Mouse (Mus musculus) cerebellum, adult (tissue): Measurements from ENCODE around the gene Mboat2.

Experiments used
- ATAC-seq: cut with Nextera tagmentation; 2 replicates; pipeline ENCODE4 v1.9.2; 2017; ENCODE audit warnings: mild to moderate bottlenecking, moderate library complexity, mixed read lengths; ENCODE audit not compliant: insufficient number of reproducible peaks, low FRiP score, low TSS enrichment

Mboat2 gene

DNA sequence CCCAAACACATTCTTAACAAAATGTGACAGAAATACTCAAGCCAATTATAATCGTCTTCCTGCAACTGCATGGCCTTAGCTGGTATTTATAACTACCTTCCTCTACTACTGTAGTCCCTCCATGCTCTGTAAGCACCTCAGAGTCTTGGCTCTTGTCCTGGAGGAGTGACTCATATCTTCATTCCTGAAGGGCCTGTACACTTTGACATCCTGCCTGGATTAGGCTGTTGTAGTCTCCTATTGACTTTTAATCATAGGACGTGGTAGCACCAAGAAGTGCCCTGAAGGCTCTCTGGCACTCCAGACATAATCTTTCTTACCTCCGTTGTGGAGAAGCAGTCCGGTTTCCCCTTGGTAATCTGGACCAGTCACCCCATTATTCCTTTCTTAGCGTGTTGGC, 64.7 kb downstream of the Mboat2 start:
- no peak for ATAC-seq

GRCm38 (mm10) chr12:24897354-24897753, 66.7 kb downstream of the Mboat2 start:
- no peak for ATAC-seq

- ATAC-seq: no peak
Measured at GRCm38 (mm10) chr12:24898226-24898625, 67.5 kb downstream of the Mboat2 start.

DNA sequence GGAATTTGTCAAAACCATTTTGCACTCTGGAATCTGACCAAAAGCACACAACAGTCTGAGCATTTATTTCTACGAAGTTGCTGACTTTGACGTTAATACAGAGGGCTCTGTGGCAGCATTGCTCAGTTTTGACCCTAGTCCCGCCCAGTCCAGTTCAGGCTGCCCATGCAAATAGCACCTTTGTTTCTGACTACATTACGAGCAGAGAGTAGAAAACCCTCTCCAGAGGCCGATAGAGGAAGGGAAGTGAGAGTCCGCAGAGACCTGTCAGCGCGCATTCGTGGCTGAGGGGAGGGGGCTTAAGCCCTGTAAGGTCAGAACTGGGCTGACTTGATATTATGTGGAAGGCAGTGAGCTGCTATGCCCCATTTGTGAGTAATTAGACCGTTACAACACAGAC, 69.0 kb downstream of the Mboat2 start:
- no peak for ATAC-seq

GRCm38 (mm10) chr12:24902736-24903135, 72.1 kb downstream of the Mboat2 start:
- no peak for ATAC-seq

- no peak for ATAC-seq
Measured at GRCm38 (mm10) chr12:24907894-24908293, 77.2 kb downstream of the Mboat2 start.

DNA sequence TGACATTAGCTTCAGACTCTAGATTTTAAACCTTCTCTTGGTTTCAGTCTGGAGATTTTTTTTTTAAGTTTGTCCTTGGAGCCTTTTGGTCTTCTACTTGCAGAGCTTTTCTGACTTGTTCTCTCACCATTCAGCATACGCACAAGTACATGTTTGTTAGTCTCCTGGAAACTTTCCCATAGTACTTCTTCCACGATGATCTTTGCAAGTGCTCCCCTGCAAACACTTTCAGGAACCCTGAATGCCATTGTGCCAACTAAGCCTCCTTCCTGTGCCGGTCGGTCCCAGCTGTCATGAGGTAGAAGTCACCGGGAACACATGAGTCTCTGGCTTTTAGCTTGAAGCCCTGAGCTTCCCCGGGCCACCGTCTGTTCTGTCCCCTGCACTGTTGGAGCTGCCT, 79.0 kb downstream of the Mboat2 start:
- ATAC-seq: no peak

DNA sequence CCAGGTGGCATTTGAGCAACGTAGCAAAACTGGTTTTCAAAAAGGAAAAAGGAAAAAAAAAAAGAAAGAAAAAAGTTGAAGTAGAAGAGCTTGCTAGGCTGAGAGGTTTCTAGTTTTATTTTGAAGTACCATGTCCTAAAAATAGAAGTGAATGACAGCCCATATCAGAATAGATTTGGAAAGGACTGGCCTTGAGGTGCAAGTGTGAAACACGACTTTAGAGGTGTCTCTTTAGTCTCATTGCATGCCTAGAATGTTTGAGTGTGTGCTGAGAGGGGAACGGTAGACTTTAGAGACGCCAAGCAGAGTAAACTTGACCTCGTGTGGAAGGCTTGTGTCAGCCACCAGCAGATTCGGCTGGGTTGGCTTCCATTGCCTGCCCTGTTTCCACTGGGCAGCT, 81.5 kb downstream of the Mboat2 start:
- ATAC-seq: no peak

GRCm38 (mm10) chr12:24912876-24913275, 82.2 kb downstream of the Mboat2 start:
- no peak for ATAC-seq

DNA sequence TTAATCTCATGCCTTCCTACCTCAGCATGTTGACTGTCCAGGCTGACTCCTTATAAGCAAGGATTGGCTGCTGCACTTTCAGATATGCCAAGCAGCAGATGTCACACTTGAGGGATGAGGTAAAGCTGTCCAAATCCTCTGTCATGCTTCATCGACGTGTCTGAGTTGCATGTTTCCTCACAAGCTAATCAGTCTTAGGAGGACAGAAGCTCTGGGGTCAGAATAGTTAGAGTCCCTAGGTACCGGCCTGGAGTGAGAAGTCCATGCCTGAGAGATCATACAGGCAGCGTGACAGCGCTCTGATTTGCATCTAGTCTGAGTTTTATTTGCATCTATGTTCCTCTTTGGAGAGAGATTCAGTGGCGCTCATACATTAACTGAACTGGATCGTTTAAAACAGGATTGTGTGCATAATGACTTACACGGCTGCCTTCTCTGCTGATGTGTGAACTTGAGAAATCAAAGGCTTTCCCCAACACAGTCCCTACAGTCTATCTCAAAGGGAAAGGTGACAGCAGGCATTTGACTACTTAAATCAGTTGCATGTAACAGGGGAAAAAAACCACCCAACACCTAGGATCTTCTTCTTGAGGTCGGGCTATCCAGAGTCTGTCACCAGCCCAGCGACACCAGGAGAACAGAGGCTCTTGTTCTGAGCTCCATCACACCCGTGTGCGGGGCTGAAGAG, 88.0 kb downstream of the Mboat2 start:
- ATAC-seq: no peak

- no peak for ATAC-seq
Measured at GRCm38 (mm10) chr12:24920861-24921260, 90.2 kb downstream of the Mboat2 start.

DNA sequence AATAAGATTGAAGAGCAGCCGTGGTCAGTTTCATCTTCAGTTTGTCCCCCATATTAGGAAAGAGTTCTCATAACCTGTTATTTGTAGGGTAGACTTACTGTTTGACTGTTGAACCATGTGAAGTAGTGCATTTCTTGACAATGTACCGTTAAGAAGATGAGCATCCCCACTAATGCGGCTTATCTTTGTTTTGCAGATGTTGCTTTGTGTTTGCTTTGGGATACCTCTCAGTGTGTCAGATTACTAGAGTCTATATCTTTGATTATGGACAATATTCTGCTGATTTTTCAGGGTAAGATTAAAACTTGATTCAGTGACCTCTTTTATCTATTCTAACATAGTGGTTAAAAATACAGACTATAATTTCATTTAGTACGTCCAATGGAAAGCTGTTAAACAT, 93.3 kb downstream of the Mboat2 start:
- no peak for ATAC-seq

- no peak for ATAC-seq
Measured at GRCm38 (mm10) chr12:24925276-24925675, 94.6 kb downstream of the Mboat2 start.

GRCm38 (mm10) chr12:24925684-24926083, 95.0 kb downstream of the Mboat2 start:
- no peak for ATAC-seq

DNA sequence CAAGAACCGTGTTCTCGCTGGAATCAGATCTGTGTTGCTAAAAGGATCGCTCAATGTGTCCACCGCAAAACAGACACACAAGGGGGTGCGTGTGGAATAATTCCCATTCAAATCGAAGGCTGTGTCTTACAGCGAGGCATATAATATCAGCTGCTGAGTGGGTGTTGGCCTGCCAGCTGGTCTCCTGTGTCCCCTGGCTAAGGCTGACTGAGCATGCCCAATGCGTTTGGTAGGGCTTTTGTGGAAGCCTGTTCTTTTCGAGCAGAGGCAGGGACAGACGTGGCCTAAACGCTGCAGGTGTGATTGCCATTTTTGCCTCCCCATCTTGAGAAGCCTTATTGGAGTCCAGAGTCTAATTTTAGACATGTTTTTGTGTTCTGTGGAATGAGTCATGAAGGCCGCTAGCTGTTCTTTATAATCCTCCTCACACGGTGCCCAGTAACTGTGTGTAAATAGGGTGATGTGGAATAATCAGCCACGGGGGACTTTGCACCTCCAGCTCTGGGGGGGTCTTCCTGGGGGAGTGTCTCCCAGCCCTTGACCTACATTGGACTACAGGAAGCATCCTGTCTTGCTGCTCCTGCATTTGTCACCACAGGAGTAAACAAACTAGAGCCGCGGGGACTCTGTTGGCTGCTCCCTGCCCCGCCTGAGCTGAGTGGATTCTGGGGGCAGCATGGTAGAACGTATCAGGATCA, 97.5 kb downstream of the Mboat2 start:
- no peak for ATAC-seq

- ATAC-seq: no peak
Measured at GRCm38 (mm10) chr12:24929043-24929442, 98.4 kb downstream of the Mboat2 start.

DNA sequence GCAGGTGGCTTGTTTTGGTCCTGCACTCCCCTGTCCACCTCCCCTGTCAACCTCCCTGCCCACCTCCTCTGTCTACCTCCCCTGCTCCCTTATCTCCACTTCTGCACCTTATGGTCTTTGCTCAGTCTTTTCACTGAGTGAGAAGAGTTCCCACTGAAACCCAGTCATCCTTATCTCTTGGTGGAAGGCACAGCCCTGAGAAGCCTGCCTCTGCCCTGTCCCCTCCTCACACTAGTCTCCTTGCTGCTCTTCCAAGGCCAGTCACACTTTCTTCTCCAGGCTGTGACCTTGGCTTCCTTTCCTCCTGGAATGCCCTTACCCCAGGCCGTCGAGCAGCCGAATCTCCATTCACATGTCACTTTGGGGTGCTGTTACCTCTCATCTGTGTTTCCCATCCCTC, 100.1 kb downstream of the Mboat2 start:
- ATAC-seq: no peak

GRCm38 (mm10) chr12:24932120-24932519, 101.4 kb downstream of the Mboat2 start:
- ATAC-seq: no peak

GRCm38 (mm10) chr12:24933206-24933775, 102.6 kb downstream of the Mboat2 start:
- no peak for ATAC-seq

GRCm38 (mm10) chr12:24933996-24934395, 103.3 kb downstream of the Mboat2 start:
- ATAC-seq: no peak

GRCm38 (mm10) chr12:24936281-24936680, 105.6 kb downstream of the Mboat2 start:
- no peak for ATAC-seq

DNA sequence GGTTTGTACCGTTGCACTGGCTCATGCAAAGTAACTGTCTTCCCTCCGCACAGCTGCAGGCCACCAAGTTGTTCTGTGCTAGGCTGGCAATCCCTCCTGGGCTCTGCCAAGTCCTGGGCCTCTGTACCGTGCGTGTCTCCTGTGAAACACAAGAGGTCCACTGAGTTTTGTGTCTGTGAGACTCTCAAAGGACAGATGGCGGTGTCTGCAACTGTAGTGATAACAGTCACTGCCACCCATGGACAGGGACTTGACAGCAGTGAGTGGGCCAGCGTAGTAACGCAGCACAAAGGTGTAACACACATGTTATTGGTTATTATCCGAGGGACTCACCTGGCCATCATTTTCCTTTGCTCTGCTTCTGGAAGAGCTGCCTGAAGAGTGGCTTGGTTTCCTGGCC, 108.7 kb downstream of the Mboat2 start:
- ATAC-seq: no peak
